Mouse (Mus musculus): Measurements from ENCODE around the gene Vps26b.

Vps26b gene

DNA sequence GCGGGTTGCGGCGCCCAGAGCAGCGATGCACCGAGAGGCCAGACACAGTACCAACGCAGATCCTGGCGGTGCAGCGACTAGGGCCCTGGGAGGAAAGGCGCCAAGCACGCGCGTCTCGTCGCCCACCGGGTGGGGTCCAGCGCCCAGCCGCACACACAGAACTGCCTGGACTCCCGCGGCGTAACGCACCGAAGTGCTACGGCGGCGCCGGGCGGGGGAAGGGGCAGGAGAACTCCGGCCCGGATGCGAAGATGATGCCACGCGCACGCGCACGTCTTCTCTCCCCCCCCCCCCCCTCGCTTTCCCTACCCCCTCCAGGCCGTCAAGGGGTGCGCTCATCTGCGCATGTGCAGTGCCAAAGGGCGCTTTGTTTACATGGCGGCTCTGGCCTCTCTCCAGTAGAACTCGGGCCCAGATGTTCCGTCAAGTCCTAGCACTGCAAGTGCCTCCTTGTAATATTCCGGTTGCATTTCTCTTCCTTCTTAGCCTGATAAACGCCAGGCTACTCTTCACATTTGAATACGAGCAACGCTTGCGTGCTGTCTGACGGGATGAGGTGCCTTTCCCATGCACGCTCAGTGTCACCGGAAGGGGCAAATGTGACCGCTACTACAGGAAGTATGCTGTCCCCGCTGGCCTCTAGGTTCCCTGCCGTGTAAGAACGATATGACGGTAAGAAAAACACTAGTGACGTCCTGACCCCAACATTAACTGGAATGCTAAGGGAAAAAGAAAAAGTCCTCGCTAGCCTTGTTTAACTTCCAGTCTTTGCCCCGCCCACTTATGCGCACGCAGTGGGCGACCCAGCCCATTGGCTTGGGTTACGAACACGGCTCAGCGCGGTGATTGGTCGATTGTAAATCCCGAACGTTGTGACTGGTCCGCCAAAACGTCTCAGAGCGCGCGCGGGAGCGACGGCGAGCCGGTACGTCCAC, at the start of gene Vps26b, which contains the start of gene Ncapd3:
TSS of gene Vps26b (minus strand) at position 238 of the 935 bp plus-strand sequence.
TSS of gene Ncapd3 (plus strand) at position 348 of the 935 bp plus-strand sequence.
- peak; percentile 56 for DNase-seq (ENCODE audit: extremely low read depth, low read depth, low spot score)

GRCm38 (mm10) chr9:27075812-27076211, 45.9 kb upstream of the Vps26b start:
- DNase-seq (ENCODE audit: extremely low read depth, low read depth, low spot score) = no peak

DNA sequence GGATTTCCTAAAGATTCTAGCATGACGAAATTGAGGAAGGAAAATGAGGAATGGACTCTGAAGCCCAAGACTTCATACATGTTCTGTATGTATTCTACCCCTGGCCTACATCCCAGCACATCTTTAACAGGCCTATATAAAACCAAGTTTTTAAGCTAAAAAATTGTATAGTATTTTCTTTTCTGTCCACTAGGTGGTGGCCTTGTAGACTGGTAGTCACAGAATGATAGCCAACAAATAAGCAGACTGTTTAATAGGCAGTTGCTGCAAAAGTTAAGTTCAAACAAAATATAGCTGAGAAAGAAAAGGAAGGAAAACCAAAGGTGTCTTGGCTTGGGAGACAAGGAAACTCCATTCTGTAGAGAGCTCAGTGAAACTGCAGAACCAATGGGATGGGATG, 44.8 kb upstream of the Vps26b start:
- no peak for DNase-seq (ENCODE audit: extremely low read depth, low read depth, low spot score)

- no peak for DNase-seq (ENCODE audit: extremely low read depth, low read depth, low spot score)
Observed at GRCm38 (mm10) chr9:27070895-27071294, 41.0 kb upstream of the Vps26b start.

DNA sequence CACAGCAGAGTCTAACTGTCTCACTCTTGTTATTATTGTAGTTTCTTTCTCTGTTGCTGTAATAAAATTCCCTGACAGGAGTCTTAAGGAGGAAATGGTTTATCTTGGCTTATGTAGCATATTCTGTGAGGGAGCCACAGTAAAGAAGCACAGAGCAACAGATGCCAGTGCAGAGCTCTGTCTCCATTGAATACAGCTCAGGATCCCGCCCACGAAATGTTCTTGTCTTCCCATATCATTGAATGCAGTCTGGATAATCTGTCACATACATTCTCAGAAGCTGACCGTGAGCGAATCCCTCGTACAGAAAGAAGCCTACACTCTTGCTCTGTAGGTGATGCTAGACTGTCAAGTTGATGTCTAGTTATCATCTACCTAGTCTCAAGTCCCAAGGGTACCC, 28.5 kb upstream of the Vps26b start:
- DNase-seq (ENCODE audit: extremely low read depth, low read depth, low spot score) = no peak

- DNase-seq (ENCODE audit: extremely low read depth, low read depth, low spot score) = no peak
Observed at GRCm38 (mm10) chr9:27049492-27049891, 19.6 kb upstream of the Vps26b start.

GRCm38 (mm10) chr9:27043892-27044291, 14.0 kb upstream of the Vps26b start:
- no peak for DNase-seq (ENCODE audit: extremely low read depth, low read depth, low spot score)

DNA sequence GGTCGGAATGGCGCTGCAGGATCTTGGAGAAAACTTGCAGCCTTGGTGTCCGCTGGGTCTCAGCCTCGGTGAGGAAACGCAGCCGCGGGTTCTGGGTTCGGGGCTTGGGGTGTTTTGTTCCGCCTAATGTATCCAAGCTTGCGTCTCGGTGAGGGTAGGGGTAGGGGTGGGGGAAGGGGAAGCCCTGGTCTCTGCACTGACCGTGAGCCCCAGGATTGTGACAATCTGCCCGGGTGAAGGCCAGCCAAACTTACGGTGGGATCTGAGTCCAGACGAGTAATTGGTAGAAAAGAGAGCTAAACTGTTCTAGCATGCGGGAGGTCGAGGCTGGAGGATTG, 867 bp upstream of the Vps26b start:
- DNase-seq (ENCODE audit: extremely low read depth, low read depth, low spot score) = no peak

DNA sequence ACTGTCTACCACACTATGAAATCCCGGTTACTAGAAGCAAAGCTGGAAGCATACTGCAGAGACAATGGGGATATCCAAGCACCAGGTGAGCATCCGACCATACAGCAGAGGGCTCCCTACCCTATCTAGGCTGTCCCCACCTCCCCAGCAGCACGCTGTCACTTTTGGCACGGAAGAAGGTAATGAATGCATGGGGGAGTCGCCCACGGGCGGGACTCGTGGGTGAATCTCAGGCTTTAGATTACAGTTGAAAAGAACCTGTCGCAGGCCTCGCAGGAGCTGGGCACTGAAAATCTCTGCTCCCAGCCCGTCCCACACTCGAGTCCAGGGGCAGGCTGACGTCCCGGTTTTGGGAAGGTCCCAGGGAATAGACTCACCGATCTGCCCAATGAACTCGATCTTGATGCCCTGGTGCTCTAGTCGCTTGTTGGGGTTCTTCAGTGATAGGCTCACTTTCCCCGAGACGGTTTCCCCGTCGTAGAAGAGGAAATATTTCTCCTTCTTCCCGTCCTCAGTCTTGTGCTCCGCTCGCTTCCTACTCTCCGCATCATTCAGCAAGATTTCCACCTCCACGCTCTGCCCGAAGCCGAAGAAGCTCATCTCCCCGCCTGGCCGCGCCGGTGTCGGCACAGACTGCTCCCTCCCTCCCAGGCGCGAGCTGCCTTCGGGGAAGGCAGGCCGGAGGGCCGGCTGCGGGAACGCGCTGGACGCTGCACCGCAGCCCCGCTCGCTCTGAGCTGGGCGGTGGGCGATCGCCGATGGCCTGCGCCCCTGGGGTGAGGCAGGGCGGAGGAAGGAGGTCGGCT, 640 bp downstream of the Vps26b start:
- no peak for DNase-seq (ENCODE audit: extremely low read depth, low read depth, low spot score)

DNA sequence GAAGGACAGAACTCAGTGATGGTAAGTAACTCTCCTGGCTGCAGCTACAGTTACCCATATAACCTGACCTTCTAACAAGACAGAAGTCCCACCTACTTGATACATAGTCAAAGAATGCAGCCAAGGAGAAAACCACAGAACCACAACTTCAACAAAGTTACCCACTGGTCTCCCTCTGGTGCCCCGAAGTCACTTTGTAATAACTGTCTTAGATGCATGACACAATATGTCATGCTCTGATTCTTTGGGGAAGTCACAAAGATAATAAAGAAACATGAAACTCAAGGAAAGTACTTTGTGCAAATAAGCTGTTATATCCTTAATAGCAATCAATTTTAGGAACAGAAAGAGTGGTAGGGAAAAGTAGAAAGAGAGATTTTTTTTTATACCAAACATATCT, 3.2 kb downstream of the Vps26b start:
- DNase-seq (ENCODE audit: extremely low read depth, low read depth, low spot score) = no peak

DNA sequence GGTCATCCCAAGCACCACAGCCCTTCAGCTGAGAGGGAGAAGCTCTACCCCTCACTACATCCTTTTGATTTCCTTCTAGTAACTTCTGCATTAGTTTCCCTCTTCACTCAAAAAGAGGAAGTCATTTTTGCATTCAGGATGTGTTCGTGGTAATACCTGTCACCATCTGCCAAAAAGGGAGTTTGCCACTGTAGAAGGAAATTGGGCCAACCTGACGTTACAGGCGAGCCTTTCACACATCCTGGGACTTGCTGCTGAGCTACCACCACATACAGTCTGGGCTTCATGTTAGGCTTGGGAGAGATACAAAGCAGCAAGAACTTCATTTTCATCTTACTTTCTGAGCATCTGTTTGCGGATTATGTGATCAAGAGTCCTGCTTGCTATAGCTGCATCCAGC, 6.2 kb downstream of the Vps26b start:
- DNase-seq (ENCODE audit: extremely low read depth, low read depth, low spot score) = no peak

GRCm38 (mm10) chr9:27018961-27019360, 10.9 kb downstream of the Vps26b start:
- no peak for DNase-seq (ENCODE audit: extremely low read depth, low read depth, low spot score)

DNA sequence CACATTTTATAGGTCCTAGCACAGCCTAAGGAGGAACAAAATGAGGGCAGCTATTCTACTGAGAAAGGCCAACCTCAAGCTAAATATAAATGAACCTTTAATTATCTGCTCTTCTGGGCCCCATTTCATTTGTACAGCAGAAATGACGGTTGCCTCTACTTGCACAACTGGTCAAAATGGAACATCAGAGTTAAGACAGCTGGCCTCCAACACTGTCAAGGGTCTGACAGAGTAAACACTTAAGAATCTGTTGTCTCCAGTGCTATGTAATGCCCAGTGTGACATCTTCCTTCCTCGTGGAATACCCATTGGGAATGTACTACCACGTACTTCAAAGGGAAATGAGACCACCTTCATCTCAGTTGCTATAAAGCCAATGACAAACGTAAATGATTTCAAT, 18.3 kb downstream of the Vps26b start:
- DNase-seq (ENCODE audit: extremely low read depth, low read depth, low spot score) = no peak

- no peak for DNase-seq (ENCODE audit: extremely low read depth, low read depth, low spot score)
Observed at GRCm38 (mm10) chr9:27009231-27009630, 20.6 kb downstream of the Vps26b start.

DNA sequence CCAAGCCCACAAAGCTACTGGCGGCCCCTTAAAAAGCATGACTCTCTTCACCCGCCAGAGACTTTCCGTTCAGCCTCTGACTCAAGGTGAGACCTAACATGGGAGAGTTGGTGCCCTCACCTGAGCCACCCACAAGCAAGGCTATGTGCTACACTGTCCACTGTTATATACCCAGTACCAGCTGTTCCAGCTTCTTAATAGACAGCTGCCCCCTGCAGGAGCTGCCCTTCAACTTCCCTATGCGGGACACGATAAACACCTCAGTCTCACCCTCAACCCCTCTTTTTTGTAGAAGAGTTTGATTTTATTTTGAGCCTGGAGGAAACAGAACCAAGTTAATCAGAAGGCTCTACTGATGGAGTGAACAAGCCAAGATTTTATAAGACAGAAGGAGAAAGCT, 23.0 kb downstream of the Vps26b start:
- no peak for DNase-seq (ENCODE audit: extremely low read depth, low read depth, low spot score)

- no peak for DNase-seq (ENCODE audit: extremely low read depth, low read depth, low spot score)
Observed at GRCm38 (mm10) chr9:27005933-27006332, 23.9 kb downstream of the Vps26b start.

DNA sequence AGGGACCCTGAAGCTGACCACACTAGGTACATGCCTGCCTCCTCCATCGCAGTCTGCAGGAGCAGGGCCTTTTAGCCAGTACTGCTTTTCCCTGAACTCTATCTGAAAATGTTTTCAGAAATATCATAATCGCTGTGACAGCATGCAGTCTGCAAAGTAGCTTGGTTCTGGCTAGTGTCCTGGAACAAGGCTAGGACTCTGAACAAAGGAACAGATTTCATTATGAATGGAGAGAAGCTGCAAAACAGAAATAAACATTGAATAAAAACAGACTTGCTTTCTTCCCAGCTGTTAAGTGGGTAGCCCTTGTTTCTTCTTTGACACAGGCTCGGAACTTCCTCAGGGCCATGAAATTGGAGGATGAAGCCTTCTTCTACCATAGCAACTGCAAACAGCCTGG, 24.6 kb downstream of the Vps26b start:
- DNase-seq (ENCODE audit: extremely low read depth, low read depth, low spot score) = no peak

DNA sequence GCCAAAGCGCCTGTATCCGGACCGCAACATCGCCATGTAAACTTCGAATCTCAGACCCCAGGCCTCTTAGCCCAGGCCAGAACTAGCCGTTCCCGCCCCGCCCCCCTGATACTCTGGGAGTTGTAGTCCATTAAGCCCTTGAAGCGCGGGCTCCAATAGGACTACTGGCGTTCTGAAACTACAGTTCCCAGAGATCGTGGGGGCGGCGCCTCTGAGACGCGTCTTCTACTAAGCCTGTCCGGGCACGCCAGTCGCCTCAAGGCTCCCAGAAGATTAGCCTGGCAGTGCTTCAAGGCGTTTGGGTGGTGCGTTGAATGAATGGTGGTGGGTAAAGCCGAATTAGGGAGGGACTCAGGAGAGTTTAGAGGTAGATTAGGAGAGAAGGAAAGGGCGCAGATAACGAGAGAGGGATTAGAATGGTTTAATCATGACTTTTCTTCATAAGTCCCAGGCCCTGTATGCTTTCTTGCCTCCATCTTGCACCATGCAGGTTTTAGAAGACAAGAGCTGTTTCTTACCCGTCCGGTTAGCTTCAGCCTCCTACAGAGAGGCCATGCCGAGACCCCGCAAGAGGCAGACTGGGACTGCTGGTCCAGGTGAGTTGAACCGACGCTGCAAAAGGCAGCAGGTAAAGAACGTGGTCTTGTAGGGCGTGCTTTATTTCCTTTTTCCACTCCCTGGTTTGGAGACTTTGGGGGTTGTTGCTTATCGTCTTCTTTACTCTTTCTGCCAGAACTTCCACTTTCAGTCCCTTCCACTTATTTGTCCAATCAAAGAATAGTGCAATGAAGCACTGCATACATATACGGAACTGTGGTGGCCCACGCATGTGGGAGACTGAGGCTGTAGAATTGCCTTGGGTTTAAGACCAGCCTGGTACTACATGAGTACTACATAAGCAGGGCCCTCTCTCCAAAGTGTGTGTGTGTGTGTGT, 30.1 kb downstream of the Vps26b start, which contains the start of the genes Acad8 and Thyn1:
TSS of gene Acad8 (minus strand) at position 106 of the 935 bp plus-strand sequence.
TSS of gene Thyn1 (plus strand) at position 250 of the 935 bp plus-strand sequence.
- DNase-seq (ENCODE audit: extremely low read depth, low read depth, low spot score) = peak; percentile 49

GRCm38 (mm10) chr9:26998669-26999460, 31.0 kb downstream of the Vps26b start:
- DNase-seq (ENCODE audit: extremely low read depth, low read depth, low spot score) = no peak

DNA sequence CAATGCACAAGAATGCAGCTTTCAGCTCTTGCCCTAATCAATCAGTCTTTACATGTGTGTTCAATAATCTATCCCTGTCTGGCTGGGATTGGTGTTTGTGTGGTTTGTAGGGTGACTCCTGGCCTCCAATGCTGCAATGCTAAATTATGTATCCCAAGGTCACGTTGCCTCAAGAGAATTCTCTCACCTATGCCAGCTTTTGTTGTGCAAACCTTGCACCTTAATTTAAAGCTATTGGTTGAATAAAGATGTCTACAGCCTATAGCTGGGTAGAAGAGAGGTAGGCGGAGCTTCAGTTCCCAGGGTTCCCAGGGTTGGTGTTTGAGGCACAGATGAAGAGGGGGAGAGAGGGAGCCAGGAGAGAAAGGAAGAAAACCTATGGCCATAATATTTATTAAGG, 32.4 kb downstream of the Vps26b start:
- DNase-seq (ENCODE audit: extremely low read depth, low read depth, low spot score) = no peak
